Mouse (Mus musculus): ENCODE data around the gene Hs2st1. TPM values are rescaled to one million over a fixed set of nuclear protein-coding genes. Genes with fewer than 3 reads are reported as not detected.

Hs2st1 gene
- polyA plus RNA-seq, 1 experiment from 2014 or later = 5.1 TPM

GRCm38 (mm10) chr3:144421404-144422180, 148.4 kb downstream of the Hs2st1 start:
- no peak overlapping the region for H3K27ac ChIP-seq (replicated peaks)
- no peaks in the 10 kb centered on the region for H3K9me3 ChIP-seq (ENCODE audit: control insufficient read depth, low read length)
- H3K4me3 ChIP-seq (ENCODE audit: low read depth, low read length) = no peak overlapping the region
- no peaks in the 10 kb centered on the region for H3K27me3 ChIP-seq (ENCODE audit: control insufficient read depth, insufficient read depth, low read length)
- no peaks in the 10 kb centered on the region for H3K36me3 ChIP-seq (ENCODE audit: control insufficient read depth, insufficient read depth, low read length)
- no peak overlapping the region for H3K4me2 ChIP-seq (replicated peaks; ENCODE audit: low read depth)
- WGBS = 44% methylated on average over 7 of the region's 7 CpGs
- H3K9ac ChIP-seq (ENCODE audit: low read length) = no peak overlapping the region
- no peaks in the 10 kb centered on the region for H3K4me1 ChIP-seq (replicated peaks; ENCODE audit: control insufficient read depth, insufficient read depth)
- DNase-seq (ENCODE audit: low spot score) = no peak
- no peak for ATAC-seq (ENCODE audit: low FRiP score, low TSS enrichment)
- TF ChIP-seq EP300 (optimal IDR thresholded peaks at IDR 0.05) = no peak
- no peak for TF ChIP-seq CTCF (IDR thresholded peaks at IDR 0.05; ENCODE audit: low read depth)

DNA sequence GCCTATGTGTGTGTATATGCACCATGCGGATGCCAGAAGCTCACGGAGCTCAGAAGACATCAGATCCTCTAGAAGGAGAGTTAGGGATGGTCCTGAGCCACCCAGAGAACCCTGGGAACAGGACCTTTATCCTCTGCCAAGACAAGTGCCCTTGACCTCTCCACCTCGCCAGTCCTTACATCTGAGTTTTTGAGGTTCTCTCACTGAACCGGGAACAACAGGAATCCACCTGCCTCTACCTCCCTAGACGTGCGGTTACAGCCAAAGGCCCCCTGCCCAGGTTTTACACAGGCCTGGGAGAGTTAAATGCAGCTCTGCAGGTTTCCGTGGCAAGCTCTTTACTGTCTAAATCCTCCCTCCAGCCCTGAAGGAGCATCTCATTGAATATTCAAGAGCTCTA, 156.2 kb downstream of the Hs2st1 start:
- TF ChIP-seq EP300 (optimal IDR thresholded peaks at IDR 0.05) = no peak
- TF ChIP-seq CTCF (IDR thresholded peaks at IDR 0.05; ENCODE audit: low read depth) = no peak
- Histone ChIP-seq H3K4me3 (ENCODE audit: low read depth, low read length) (no peak overlapping the region), H3K4me2 (replicated peaks; ENCODE audit: low read depth) (no peak overlapping the region), H3K9me3 (ENCODE audit: control insufficient read depth, low read length) (no peaks in the 10 kb centered on the region), H3K36me3 (ENCODE audit: control insufficient read depth, insufficient read depth, low read length) (no peaks in the 10 kb centered on the region), H3K4me1 (replicated peaks; ENCODE audit: control insufficient read depth, insufficient read depth) (no peaks in the 10 kb centered on the region), H3K9ac (ENCODE audit: low read length) (no peak overlapping the region), H3K27ac (replicated peaks) (no peak overlapping the region), H3K27me3 (ENCODE audit: control insufficient read depth, insufficient read depth, low read length) (no peaks in the 10 kb centered on the region)
- DNase-seq (ENCODE audit: low spot score) = no peak
- WGBS = 73% methylated on average over 7 of the region's 7 CpGs
- ATAC-seq (ENCODE audit: low FRiP score, low TSS enrichment) = no peak

DNA sequence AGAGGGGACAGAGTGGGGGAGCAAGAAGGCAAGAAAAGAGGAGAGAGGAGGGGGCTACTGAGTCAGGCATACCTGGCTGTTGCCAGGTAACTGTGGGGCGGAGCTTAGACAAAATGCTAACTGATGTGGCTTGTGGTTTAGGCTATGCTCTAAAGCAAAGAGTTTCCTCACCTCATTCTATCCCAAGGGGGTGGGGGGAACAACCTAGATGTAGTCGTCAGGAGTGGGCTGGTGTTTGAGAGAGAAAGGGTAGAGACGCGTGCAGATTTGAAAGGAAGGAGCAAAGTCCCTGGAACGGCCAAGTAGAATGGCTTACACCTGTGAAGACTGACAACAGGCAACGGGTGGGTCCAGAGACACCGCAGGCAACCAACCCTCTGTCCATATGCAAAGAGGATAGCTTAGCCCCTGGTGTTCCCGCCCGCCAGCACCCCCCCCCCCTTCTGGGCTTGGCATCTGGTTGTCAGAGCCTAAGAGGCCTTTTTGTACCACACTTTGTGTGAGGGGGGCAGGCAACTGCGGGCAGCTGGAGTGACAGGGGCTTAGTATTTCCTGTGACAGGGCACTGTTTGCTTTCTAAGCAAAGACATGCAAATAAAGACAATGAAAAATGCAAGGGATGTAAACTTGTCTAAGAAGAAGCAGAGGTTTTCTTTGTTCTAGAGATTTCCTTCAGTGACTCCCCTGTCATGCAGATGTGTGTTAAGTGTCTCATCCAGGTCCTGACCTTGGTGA, 157.3 kb downstream of the Hs2st1 start:
- no peak overlapping the region for H3K4me3 ChIP-seq (ENCODE audit: low read depth, low read length)
- H3K4me1 ChIP-seq (replicated peaks; ENCODE audit: control insufficient read depth, insufficient read depth) = no peaks in the 10 kb centered on the region
- ATAC-seq (ENCODE audit: low FRiP score, low TSS enrichment) (0 out of 2 replicates have a peak, but pooled peaks have one; percentile 13), DNase-seq (ENCODE audit: low spot score) (no peak)
- no peak overlapping the region for H3K4me2 ChIP-seq (replicated peaks; ENCODE audit: low read depth)
- no peaks in the 10 kb centered on the region for H3K36me3 ChIP-seq (ENCODE audit: control insufficient read depth, insufficient read depth, low read length)
- no peaks in the 10 kb centered on the region for H3K27me3 ChIP-seq (ENCODE audit: control insufficient read depth, insufficient read depth, low read length)
- H3K27ac ChIP-seq (replicated peaks) = no peak overlapping the region
- no peaks in the 10 kb centered on the region for H3K9me3 ChIP-seq (ENCODE audit: control insufficient read depth, low read length)
- TF ChIP-seq CTCF (IDR thresholded peaks at IDR 0.05; ENCODE audit: low read depth) (no peak), EP300 (optimal IDR thresholded peaks at IDR 0.05) (no peak)
- no peak overlapping the region for H3K9ac ChIP-seq (ENCODE audit: low read length)
- 9% methylated on average over 10 of the region's 10 CpGs for WGBS

DNA sequence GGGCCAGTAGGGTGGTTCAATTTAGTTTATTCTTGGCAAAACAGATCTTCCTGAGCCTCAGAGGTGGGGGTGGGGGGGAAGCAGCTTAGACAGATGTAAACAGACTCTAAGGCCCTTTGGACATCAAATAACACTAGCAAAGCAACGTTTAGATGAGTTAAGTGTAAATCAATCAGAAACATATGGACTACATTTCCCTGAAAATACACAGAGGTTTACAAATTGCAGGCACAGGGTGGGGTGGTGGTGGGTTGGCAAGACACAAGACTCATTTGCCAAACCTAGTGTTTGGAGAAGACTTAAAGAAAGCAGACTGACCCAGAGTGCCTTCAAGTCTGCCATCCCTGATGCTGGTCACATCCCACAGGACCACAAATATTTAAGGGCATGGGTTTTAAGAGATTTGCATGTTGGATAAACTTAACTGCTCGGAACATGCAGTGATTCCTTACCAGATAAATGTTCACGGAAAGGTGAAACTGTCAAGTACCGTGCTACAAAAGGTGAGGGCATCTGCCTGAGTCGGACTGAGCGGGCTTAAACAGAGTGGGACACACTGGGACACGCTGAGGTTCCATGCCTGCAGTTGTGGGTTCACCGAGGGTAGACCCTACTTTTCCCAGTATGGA, 158.2 kb downstream of the Hs2st1 start:
- Histone ChIP-seq H3K4me2 (replicated peaks; ENCODE audit: low read depth) (no peak overlapping the region), H3K27ac (replicated peaks) (no peak overlapping the region), H3K36me3 (ENCODE audit: control insufficient read depth, insufficient read depth, low read length) (no peaks in the 10 kb centered on the region), H3K9me3 (ENCODE audit: control insufficient read depth, low read length) (no peaks in the 10 kb centered on the region), H3K27me3 (ENCODE audit: control insufficient read depth, insufficient read depth, low read length) (no peaks in the 10 kb centered on the region), H3K4me1 (replicated peaks; ENCODE audit: control insufficient read depth, insufficient read depth) (no peaks in the 10 kb centered on the region), H3K9ac (ENCODE audit: low read length) (no peak overlapping the region), H3K4me3 (ENCODE audit: low read depth, low read length) (no peak overlapping the region)
- TF ChIP-seq CTCF (IDR thresholded peaks at IDR 0.05; ENCODE audit: low read depth) (no peak), EP300 (optimal IDR thresholded peaks at IDR 0.05) (no peak)
- ATAC-seq (ENCODE audit: low FRiP score, low TSS enrichment) (no peak), DNase-seq (ENCODE audit: low spot score) (no peak)
- WGBS = 19% methylated on average over 8 of the region's 8 CpGs

DNA sequence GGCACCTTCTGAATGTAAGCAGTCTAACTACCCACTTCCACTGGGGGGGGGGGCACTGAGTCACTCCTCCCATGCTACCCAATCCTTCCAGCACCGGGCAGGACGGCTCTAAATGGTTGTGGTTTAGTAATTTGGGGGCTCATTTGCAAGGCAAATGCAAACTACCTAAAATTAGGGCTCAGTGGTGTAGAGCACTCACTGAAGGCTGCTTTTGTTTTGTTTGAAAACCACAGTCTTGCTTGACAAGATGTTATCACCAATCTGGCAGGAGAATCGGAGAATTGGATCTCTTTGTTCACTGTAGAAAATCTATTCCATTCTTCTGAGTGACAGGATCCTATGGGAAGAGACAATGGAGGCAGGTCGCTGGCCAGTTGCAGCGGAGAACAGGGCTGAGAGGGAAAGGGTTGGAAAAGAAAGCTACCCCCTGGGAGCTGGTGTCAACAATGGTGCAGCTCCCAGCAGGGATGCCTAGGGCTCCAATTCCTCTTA, 158.9 kb downstream of the Hs2st1 start:
- no peak for TF ChIP-seq EP300 (optimal IDR thresholded peaks at IDR 0.05)
- 37% methylated on average over 5 of the region's 5 CpGs for WGBS
- no peak for DNase-seq (ENCODE audit: low spot score)

More for the DNA sequence above, 158.9 kb downstream of the Hs2st1 start:
- Histone ChIP-seq H3K4me1 (replicated peaks; ENCODE audit: control insufficient read depth, insufficient read depth) (no peaks in the 10 kb centered on the region), H3K36me3 (ENCODE audit: control insufficient read depth, insufficient read depth, low read length) (no peaks in the 10 kb centered on the region), H3K27ac (replicated peaks) (no peak overlapping the region), H3K27me3 (ENCODE audit: control insufficient read depth, insufficient read depth, low read length) (no peaks in the 10 kb centered on the region), H3K4me2 (replicated peaks; ENCODE audit: low read depth) (no peak overlapping the region), H3K9me3 (ENCODE audit: control insufficient read depth, low read length) (no peaks in the 10 kb centered on the region), H3K9ac (ENCODE audit: low read length) (no peak overlapping the region), H3K4me3 (ENCODE audit: low read depth, low read length) (no peak overlapping the region)
- no peak for ATAC-seq (ENCODE audit: low FRiP score, low TSS enrichment)

All from stomach, postnatal 0 days (tissue).